ENCODE assay signal across 12 mouse cellular contexts in the genomic region with DNA sequence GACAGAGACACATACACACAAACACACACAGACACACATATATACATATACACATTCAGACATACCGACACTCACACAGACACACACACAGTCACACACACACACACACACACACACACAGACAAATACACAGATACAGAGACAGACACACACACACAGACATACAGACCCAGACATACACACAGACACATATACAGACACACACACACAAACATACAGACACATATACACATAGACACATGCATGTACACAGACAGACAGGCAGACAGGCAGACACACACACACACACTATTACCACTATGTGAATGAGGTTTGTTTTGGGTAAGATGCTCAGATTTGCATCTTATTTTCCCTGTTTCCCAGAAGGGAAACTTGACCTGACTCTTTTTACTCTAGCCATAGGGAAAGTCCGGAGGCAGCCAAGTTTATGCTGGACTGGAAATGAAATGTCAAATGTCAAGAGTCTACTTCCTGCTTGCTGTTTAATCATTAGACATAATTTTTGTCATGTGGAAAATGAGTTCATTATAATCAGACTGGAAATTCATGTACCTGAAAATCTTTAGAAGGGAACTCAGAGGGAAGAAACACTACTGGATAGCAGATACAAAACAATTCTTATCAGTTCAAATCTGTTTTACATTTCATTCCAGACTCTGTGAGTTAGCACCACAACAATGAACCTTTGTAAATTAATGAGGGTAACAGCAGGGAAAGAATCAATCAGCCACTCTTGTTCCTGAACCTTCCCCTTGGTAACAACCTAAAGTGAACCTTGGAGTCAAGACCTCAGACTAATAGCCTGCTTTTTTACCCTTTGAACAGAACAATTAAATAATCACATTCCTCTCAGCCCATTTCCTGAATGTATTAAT.
DNase-seq lines count a peak whose midpoint lies in the region; ATAC-seq and TF ChIP-seq lines count a peak whose summit lies in the region.
"Had no signal": no experiment of that assay in that cellular context is flagged by ENCODE, and none has a peak within 500 bp of the region (broad histone marks: within the 10 kb centered on the region; RNA-seq: fewer than 3 reads in every experiment).

No protein-coding gene starts in this region.

- 64% methylated on average over 2 of the region's 2 CpGs for WGBS in forebrain, embryonic 14.5 days
- 54% methylated on average over 2 of the region's 2 CpGs for WGBS in forebrain, embryonic 15.5 days
- 52% methylated on average over 2 of the region's 2 CpGs for WGBS in intestine, postnatal 0 days
- 54% methylated on average over 2 of the region's 2 CpGs for WGBS in limb, embryonic 12.5 days
- 70% methylated on average over 2 of the region's 2 CpGs for WGBS in hindbrain, embryonic 12.5 days

- H3K4me3 ChIP-seq in forebrain, embryonic 14.5 days (ENCODE audit: low read depth, low read length), result no peak overlapping the region
- H3K4me3 ChIP-seq in forebrain, embryonic 15.5 days, result no peak overlapping the region
- no peak overlapping the region for H3K4me3 ChIP-seq in intestine, postnatal 0 days (ENCODE audit: low read depth, low read length)
- H3K4me3 ChIP-seq in limb, embryonic 12.5 days (replicated peaks), result no peak overlapping the region
- no peak overlapping the region for H3K4me3 ChIP-seq in hindbrain, embryonic 12.5 days
- H3K4me3 ChIP-seq: heart, adult 2 months had no signal

- no peak overlapping the region for H3K27ac ChIP-seq in forebrain, embryonic 14.5 days (ENCODE audit: low read depth, low read length)
- no peak overlapping the region for H3K27ac ChIP-seq in forebrain, embryonic 15.5 days (replicated peaks)
- no peak overlapping the region for H3K27ac ChIP-seq in intestine, postnatal 0 days (ENCODE audit: low read depth, low read length)
- no peak overlapping the region for H3K27ac ChIP-seq in limb, embryonic 12.5 days
- H3K27ac ChIP-seq in hindbrain, embryonic 12.5 days, result no peak overlapping the region
- H3K27ac ChIP-seq: heart, adult 2 months; liver, embryonic 14.5 days had no signal

- no peaks in the 10 kb centered on the region for H3K36me3 ChIP-seq in forebrain, embryonic 14.5 days (ENCODE audit: control insufficient read depth, insufficient read depth, low read length)
- no peaks in the 10 kb centered on the region for H3K36me3 ChIP-seq in forebrain, embryonic 15.5 days
- no peaks in the 10 kb centered on the region for H3K36me3 ChIP-seq in intestine, postnatal 0 days (ENCODE audit: control insufficient read depth, insufficient read depth)
- H3K36me3 ChIP-seq in limb, embryonic 12.5 days, result no peaks in the 10 kb centered on the region
- H3K36me3 ChIP-seq in hindbrain, embryonic 12.5 days, result no peaks in the 10 kb centered on the region

- H3K4me1 ChIP-seq in forebrain, embryonic 14.5 days (ENCODE audit: control insufficient read depth, insufficient read depth, low read length), result no peaks in the 10 kb centered on the region
- H3K4me1 ChIP-seq in forebrain, embryonic 15.5 days, result peaks cover 7% of the 10 kb centered on the region
- no peaks in the 10 kb centered on the region for H3K4me1 ChIP-seq in intestine, postnatal 0 days (replicated peaks; ENCODE audit: control insufficient read depth, insufficient read depth, low read length)
- H3K4me1 ChIP-seq in limb, embryonic 12.5 days (replicated peaks), result peaks cover 32% of the 10 kb centered on the region
- peaks cover 5% of the 10 kb centered on the region for H3K4me1 ChIP-seq in hindbrain, embryonic 12.5 days

- H3K4me2 ChIP-seq in forebrain, embryonic 14.5 days (ENCODE audit: low read length), result no peak overlapping the region
- H3K4me2 ChIP-seq in forebrain, embryonic 15.5 days (replicated peaks), result no peak overlapping the region
- no peak overlapping the region for H3K4me2 ChIP-seq in intestine, postnatal 0 days (replicated peaks; ENCODE audit: low read depth)
- H3K4me2 ChIP-seq in limb, embryonic 12.5 days, result no peak overlapping the region
- no peak overlapping the region for H3K4me2 ChIP-seq in hindbrain, embryonic 12.5 days (replicated peaks)

- TF ChIP-seq CTCF in intestine, postnatal 0 days (IDR thresholded peaks at IDR 0.05; ENCODE audit: low read depth), result no peak

- peak; percentile 13 for DNase-seq in forebrain, embryonic 14.5 days (ENCODE audit: low spot score)
- DNase-seq in adipocyte (ENCODE audit: low spot score), result peak; percentile 6
- DNase-seq in adrenal gland, postnatal 14 days, result no peak
- no peak for DNase-seq in right cerebral cortex, postnatal 25 days
- DNase-seq: cerebellum, adult 9-11 months; heart, adult 2 months; right cerebral cortex, postnatal 14 days had no signal

- H3K27me3 ChIP-seq in forebrain, embryonic 14.5 days (replicated peaks; ENCODE audit: control insufficient read depth, insufficient read depth, low read length), result no peaks in the 10 kb centered on the region
- no peaks in the 10 kb centered on the region for H3K27me3 ChIP-seq in forebrain, embryonic 15.5 days
- H3K27me3 ChIP-seq in intestine, postnatal 0 days (replicated peaks; ENCODE audit: control insufficient read depth, insufficient read depth, low read length), result no peaks in the 10 kb centered on the region
- H3K27me3 ChIP-seq in limb, embryonic 12.5 days, result no peaks in the 10 kb centered on the region
- H3K27me3 ChIP-seq in hindbrain, embryonic 12.5 days, result no peaks in the 10 kb centered on the region

- H3K9ac ChIP-seq in forebrain, embryonic 14.5 days (ENCODE audit: low read length), result no peak overlapping the region
- H3K9ac ChIP-seq in forebrain, embryonic 15.5 days (replicated peaks), result no peak overlapping the region
- H3K9ac ChIP-seq in intestine, postnatal 0 days (ENCODE audit: low read depth, low read length), result no peak overlapping the region
- no peak overlapping the region for H3K9ac ChIP-seq in limb, embryonic 12.5 days (replicated peaks)
- no peak overlapping the region for H3K9ac ChIP-seq in hindbrain, embryonic 12.5 days
- H3K9ac ChIP-seq: liver, embryonic 14.5 days had no signal

- H3K9me3 ChIP-seq in forebrain, embryonic 14.5 days (replicated peaks; ENCODE audit: control insufficient read depth, low read length), result no peaks in the 10 kb centered on the region
- no peaks in the 10 kb centered on the region for H3K9me3 ChIP-seq in forebrain, embryonic 15.5 days
- no peaks in the 10 kb centered on the region for H3K9me3 ChIP-seq in intestine, postnatal 0 days (ENCODE audit: control insufficient read depth)
- H3K9me3 ChIP-seq in limb, embryonic 12.5 days, result no peaks in the 10 kb centered on the region
- H3K9me3 ChIP-seq in hindbrain, embryonic 12.5 days (replicated peaks), result no peaks in the 10 kb centered on the region

- no peak for ATAC-seq in forebrain, embryonic 14.5 days
- no peak for ATAC-seq in forebrain, embryonic 15.5 days (replicated peaks)
- peak; percentile 96 for ATAC-seq in intestine, postnatal 0 days
- ATAC-seq in limb, embryonic 12.5 days (ENCODE audit: insufficient number of reproducible peaks, insufficient read depth, low FRiP score, low TSS enrichment, low read depth), result peak; percentile 15; the same call in 1 of the 2 replicates
- no peak for ATAC-seq in hindbrain, embryonic 12.5 days (ENCODE audit: low FRiP score)

Comparison
In these comparisons a context has a peak if more than half of its experiments do, and no peak if none do; other contexts are left out.
1. ATAC-seq: peak in intestine, postnatal 0 days (single experiment) and limb, embryonic 12.5 days (single experiment); none in forebrain, embryonic 14.5 days (single experiment), forebrain, embryonic 15.5 days (single experiment) and hindbrain, embryonic 12.5 days (single experiment).
2. DNase-seq: peak in forebrain, embryonic 14.5 days (single experiment) and adipocyte (single experiment); none in adrenal gland, postnatal 14 days (single experiment) and right cerebral cortex, postnatal 25 days (single experiment).